Mouse (Mus musculus): ENCODE results near the gene Tbc1d24. TPM values are rescaled to one million over a fixed set of nuclear protein-coding genes. Genes with fewer than 3 reads are reported as not detected.
A peak's percentile ranks its signal among the peaks of the same experiment; 100 is the strongest.

The Tbc1d24 gene
- polyA plus RNA-seq, 1 experiment from 2014 or later = 24.6 TPM

DNA sequence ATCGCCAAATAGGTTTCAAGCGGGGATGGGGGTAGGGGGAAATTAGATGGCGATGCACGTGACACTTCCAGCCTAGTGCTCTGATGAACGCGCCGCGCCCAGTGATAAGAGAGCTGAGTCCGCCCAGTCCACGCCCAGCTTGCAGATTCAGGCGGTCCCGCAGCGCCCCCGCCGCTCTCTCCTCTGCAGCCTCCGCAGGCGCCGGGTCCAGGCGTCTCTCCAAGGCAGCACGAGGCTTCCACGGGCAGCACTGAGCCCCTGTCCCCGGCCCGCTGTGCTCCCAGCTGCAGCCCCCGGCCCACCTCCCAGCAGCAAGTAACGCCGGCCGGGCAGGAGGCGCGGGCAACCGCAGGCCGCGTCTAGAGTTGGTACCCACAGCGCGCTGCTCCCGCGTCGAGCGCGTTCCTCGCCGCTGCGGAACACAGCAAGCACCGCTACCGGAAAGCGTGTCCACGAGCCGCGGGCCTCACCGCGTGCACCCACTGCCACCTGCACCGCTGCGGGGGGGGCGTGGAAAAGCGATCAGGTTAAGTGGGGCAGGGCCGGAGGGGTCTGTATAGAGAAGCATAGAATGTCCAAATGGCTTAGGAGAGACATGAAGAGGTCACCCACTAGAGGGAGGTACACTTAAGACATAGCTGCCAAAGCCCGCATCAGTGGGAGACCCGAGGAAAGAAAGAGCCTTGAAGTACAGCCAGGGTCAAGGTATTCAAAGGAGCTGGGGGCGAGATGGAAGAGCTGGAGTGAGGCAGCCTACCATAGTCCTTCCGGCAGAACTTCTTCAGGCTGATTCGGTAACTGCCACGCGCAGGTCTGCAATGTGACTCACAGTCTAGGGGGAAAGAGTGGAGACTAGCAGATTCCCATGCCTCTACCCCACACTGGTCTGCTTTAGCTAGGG is 1.3 kb upstream of the Tbc1d24 start:
- WGBS = 5% methylated on average over 59 of the region's 62 CpGs

DNA sequence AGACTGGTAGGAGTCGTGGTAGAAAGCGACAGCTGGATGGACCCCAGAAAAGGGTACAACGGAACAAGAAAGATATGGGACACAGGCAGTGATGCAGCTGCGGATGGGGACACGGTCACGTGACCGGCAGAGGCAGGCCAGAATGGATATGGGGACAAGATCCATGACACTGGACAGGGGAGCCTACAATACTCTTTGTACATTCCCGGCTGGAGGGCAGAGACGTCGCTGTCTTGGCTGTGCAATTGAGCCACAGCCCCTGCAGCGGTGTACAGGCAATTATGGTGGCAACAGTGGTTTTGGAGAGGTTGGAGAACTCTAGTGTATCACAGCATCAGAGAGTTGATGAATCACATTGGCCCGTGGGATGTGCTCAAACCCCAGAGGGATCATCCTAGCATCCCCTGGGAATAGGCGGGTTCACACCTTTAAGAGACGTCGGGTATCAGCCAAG is 573 bp upstream of the Tbc1d24 start:
- peak; percentile 11 for ATAC-seq

More for the DNA sequence above, 1.3 kb upstream of the Tbc1d24 start:
- H3K4me1 ChIP-seq (replicated peaks; ENCODE audit: control insufficient read depth, insufficient read depth, low read length) = peaks cover 75% of the 10 kb centered on the region
- H3K9ac ChIP-seq (replicated peaks; ENCODE audit: low read depth, low read length) = peak overlapping the region; percentile 68
- no peaks in the 10 kb centered on the region for H3K36me3 ChIP-seq (ENCODE audit: control insufficient read depth, insufficient read depth)
- peak; percentile 25 for ATAC-seq
- no peaks in the 10 kb centered on the region for H3K9me3 ChIP-seq (ENCODE audit: control insufficient read depth, low read length)
- H3K4me2 ChIP-seq (ENCODE audit: low read length) = peak overlapping the region; percentile 96
- H3K27me3 ChIP-seq (replicated peaks; ENCODE audit: control insufficient read depth, insufficient read depth, low read length) = peaks cover 8% of the 10 kb centered on the region; the same call in 1 of the 2 replicates
- peak overlapping the region; percentile 44 for H3K27ac ChIP-seq (ENCODE audit: low read length)
- H3K4me3 ChIP-seq (replicated peaks; ENCODE audit: low read length) = peak overlapping the region; percentile 85

DNA sequence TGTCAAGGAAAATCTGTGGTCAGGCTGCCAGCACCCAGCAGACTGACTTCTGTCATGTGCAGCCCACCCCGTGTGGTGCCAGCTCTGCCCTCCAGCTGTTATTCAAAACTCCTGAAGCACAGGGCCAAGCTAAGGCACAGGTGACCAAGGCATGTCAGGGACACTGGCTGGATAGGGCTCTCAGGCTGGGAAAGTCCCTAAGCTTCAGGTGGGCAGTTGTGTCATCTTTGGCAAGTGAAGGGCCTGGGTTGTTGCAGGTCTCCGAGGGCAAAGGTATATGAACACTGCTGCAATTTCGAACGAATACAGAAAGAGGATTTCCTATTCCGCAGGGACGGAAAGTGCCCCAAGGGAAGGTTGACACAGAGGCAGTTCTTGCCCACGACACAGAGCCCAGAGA is 516 bp downstream of the Tbc1d24 start:
- H3K9ac ChIP-seq (replicated peaks; ENCODE audit: low read depth, low read length) = peak overlapping the region; percentile 87
- whole genome bisulfite sequencing = 5% methylated on average over 7 of the region's 7 CpGs
- H3K9me3 ChIP-seq (ENCODE audit: control insufficient read depth, low read length) = no peaks in the 10 kb centered on the region
- peaks cover 75% of the 10 kb centered on the region for H3K4me1 ChIP-seq (replicated peaks; ENCODE audit: control insufficient read depth, insufficient read depth, low read length)
- no peaks in the 10 kb centered on the region for H3K36me3 ChIP-seq (ENCODE audit: control insufficient read depth, insufficient read depth)
- H3K4me2 ChIP-seq (ENCODE audit: low read length) = peak overlapping the region; percentile 96
- no peak overlapping the region for H3K27ac ChIP-seq (ENCODE audit: low read length)
- peaks cover 8% of the 10 kb centered on the region; the same call in 1 of the 2 replicates for H3K27me3 ChIP-seq (replicated peaks; ENCODE audit: control insufficient read depth, insufficient read depth, low read length)
- no peak for ATAC-seq
- H3K4me3 ChIP-seq (replicated peaks; ENCODE audit: low read length) = peak overlapping the region; percentile 85

More for the DNA sequence above, 573 bp upstream of the Tbc1d24 start:
- WGBS = 7% methylated on average over 15 of the region's 15 CpGs
- H3K27ac ChIP-seq (ENCODE audit: low read length) = peak overlapping the region; percentile 62
- peak overlapping the region; percentile 85 for H3K4me3 ChIP-seq (replicated peaks; ENCODE audit: low read length)
- no peaks in the 10 kb centered on the region for H3K9me3 ChIP-seq (ENCODE audit: control insufficient read depth, low read length)
- H3K9ac ChIP-seq (replicated peaks; ENCODE audit: low read depth, low read length) = peak overlapping the region; percentile 68
- peaks cover 8% of the 10 kb centered on the region; the same call in 1 of the 2 replicates for H3K27me3 ChIP-seq (replicated peaks; ENCODE audit: control insufficient read depth, insufficient read depth, low read length)
- peak overlapping the region; percentile 96 for H3K4me2 ChIP-seq (ENCODE audit: low read length)
- peaks cover 69% of the 10 kb centered on the region for H3K4me1 ChIP-seq (replicated peaks; ENCODE audit: control insufficient read depth, insufficient read depth, low read length)
- no peaks in the 10 kb centered on the region for H3K36me3 ChIP-seq (ENCODE audit: control insufficient read depth, insufficient read depth)

DNA sequence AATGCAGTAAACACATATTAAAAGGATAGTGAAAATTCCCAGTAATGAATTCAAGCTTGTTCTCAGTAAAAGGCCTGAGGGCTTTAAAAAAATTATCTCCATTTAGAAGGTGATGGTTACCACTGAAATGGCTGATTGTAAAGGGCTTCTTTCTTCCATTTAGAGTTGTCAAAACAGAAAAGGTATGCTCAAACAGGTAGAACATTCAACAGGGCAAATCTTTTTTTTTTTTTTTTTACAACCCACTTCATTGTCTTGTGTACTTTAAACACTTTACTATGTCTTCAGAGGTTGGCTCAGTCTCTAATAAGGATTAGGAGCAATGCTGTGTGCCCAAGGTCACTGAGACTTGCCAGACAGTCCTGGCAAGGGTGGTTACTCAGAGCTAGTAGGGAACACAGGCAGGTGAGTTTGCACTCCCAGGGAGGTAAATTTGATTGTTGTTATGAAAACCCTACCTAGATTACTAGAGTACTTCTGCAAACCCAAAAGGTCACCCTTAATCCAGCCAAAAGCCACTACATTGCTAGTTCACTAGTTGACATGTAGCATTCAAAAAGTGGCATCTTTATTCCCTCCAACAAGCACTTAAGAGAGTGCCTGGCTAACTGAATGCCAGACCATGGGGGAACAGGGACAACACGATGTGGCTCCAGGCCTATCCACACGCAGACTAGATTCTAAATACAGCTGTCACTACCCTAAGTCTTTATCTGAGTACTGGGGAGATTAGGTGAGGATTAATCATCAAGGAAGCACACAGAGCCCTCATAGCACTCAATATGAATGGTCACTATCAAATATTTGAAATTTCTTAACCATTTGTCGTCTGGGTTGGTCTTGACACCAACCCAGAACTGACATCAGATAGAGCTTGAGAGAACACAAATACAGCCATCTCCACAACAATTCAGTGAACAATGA is 1.5 kb downstream of the Tbc1d24 start:
- H3K4me3 ChIP-seq (replicated peaks; ENCODE audit: low read length) = no peak overlapping the region
- WGBS = 72% methylated on average over 3 of the region's 3 CpGs
- H3K36me3 ChIP-seq (ENCODE audit: control insufficient read depth, insufficient read depth) = no peaks in the 10 kb centered on the region
- no peak overlapping the region for H3K27ac ChIP-seq (ENCODE audit: low read length)
- peak overlapping the region; percentile 96 for H3K4me2 ChIP-seq (ENCODE audit: low read length)
- peaks cover 72% of the 10 kb centered on the region for H3K4me1 ChIP-seq (replicated peaks; ENCODE audit: control insufficient read depth, insufficient read depth, low read length)
- no peak for ATAC-seq
- H3K9ac ChIP-seq (replicated peaks; ENCODE audit: low read depth, low read length) = no peak overlapping the region
- H3K27me3 ChIP-seq (replicated peaks; ENCODE audit: control insufficient read depth, insufficient read depth, low read length) = peaks cover 8% of the 10 kb centered on the region; the same call in 1 of the 2 replicates
- H3K9me3 ChIP-seq (ENCODE audit: control insufficient read depth, low read length) = no peaks in the 10 kb centered on the region

DNA sequence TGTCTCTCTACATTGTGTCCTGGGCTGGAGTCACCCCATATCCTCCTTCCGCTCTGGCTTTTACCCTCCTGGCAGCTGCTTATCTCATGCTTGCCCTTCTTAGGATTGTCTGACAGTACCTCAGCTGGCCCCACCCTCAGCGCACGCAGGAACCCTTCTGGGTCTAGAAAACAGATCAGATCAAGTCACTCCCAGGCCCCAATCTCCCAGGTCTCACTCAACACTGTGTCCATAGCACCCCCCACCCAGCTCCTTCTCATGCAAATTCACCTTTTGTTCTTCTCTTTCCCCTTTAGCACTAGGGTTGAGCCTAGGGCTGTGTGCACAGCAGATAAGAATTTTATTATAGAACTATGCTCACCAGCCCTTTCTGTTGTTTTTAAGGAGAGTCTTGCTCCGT is 2.3 kb downstream of the Tbc1d24 start:
- Histone ChIP-seq H3K9ac (replicated peaks; ENCODE audit: low read depth, low read length) (0 out of 2 replicates have a peak overlapping the region, but pooled peaks have one; percentile 8), H3K9me3 (ENCODE audit: control insufficient read depth, low read length) (no peaks in the 10 kb centered on the region), H3K4me1 (replicated peaks; ENCODE audit: control insufficient read depth, insufficient read depth, low read length) (peaks cover 64% of the 10 kb centered on the region), H3K27ac (ENCODE audit: low read length) (no peak overlapping the region), H3K27me3 (replicated peaks; ENCODE audit: control insufficient read depth, insufficient read depth, low read length) (peaks cover 7% of the 10 kb centered on the region; the same call in 1 of the 2 replicates), H3K4me2 (ENCODE audit: low read length) (peak overlapping the region; percentile 25), H3K36me3 (ENCODE audit: control insufficient read depth, insufficient read depth) (no peaks in the 10 kb centered on the region), H3K4me3 (replicated peaks; ENCODE audit: low read length) (no peak overlapping the region)
- no peak for ATAC-seq
- 48% methylated on average over 4 of the region's 4 CpGs for WGBS

DNA sequence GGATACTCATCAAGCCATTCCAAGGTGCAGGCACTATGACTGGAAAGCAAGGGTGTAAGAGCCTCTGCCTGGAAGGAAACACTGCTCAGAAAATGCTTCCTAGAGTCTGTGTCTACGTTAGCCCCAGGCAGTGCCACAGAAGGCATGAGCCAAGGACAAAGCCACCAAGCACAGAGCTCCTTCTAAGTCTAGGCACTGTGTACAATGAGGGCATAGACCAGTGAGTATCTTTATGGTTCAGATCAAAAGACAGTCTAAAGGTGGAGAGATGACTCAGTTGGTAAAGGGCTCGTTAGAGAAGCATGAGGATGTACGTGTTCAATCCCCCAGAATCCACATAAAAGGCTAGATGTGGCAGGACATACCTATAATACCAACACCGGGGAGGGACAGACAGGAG is 4.3 kb downstream of the Tbc1d24 start:
- WGBS = 64% methylated on average over 4 of the region's 4 CpGs
- Histone ChIP-seq H3K4me1 (replicated peaks; ENCODE audit: control insufficient read depth, insufficient read depth, low read length) (peaks cover 47% of the 10 kb centered on the region), H3K4me3 (replicated peaks; ENCODE audit: low read length) (no peak overlapping the region)

DNA sequence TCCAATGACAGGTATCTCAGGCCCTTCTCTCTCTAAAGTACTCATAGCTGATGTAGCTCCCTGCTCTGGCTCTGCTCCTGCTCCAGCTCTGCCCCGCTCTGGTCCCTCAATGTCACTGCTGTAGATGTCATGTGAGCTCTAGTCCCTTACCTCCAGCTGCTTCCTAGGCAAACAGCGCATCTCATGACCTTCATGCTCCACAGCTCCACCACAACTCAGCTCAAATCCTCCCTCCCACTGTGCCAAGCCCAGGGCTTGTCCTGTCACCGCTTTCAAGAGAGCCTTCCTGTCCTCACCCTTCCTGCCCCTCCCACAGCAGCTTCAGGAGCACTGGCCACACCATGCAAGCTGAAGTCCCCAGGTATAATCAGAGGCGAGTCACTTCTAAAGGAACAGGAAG is 5.6 kb downstream of the Tbc1d24 start:
- Histone ChIP-seq H3K36me3 (ENCODE audit: control insufficient read depth, insufficient read depth) (no peaks in the 10 kb centered on the region), H3K27ac (ENCODE audit: low read length) (no peak overlapping the region), H3K9ac (replicated peaks; ENCODE audit: low read depth, low read length) (no peak overlapping the region), H3K9me3 (ENCODE audit: control insufficient read depth, low read length) (no peaks in the 10 kb centered on the region), H3K4me1 (replicated peaks; ENCODE audit: control insufficient read depth, insufficient read depth, low read length) (peaks cover 39% of the 10 kb centered on the region), H3K4me3 (replicated peaks; ENCODE audit: low read length) (no peak overlapping the region), H3K4me2 (ENCODE audit: low read length) (no peak overlapping the region), H3K27me3 (replicated peaks; ENCODE audit: control insufficient read depth, insufficient read depth, low read length) (no peaks in the 10 kb centered on the region)
- 84% methylated on average over 4 of the region's 4 CpGs for WGBS
- no peak for ATAC-seq

More for the DNA sequence above, 4.3 kb downstream of the Tbc1d24 start:
- Histone ChIP-seq H3K36me3 (ENCODE audit: control insufficient read depth, insufficient read depth) (no peaks in the 10 kb centered on the region), H3K9ac (replicated peaks; ENCODE audit: low read depth, low read length) (no peak overlapping the region), H3K4me2 (ENCODE audit: low read length) (no peak overlapping the region), H3K9me3 (ENCODE audit: control insufficient read depth, low read length) (no peaks in the 10 kb centered on the region), H3K27me3 (replicated peaks; ENCODE audit: control insufficient read depth, insufficient read depth, low read length) (no peaks in the 10 kb centered on the region), H3K27ac (ENCODE audit: low read length) (no peak overlapping the region)
- no peak for ATAC-seq

DNA sequence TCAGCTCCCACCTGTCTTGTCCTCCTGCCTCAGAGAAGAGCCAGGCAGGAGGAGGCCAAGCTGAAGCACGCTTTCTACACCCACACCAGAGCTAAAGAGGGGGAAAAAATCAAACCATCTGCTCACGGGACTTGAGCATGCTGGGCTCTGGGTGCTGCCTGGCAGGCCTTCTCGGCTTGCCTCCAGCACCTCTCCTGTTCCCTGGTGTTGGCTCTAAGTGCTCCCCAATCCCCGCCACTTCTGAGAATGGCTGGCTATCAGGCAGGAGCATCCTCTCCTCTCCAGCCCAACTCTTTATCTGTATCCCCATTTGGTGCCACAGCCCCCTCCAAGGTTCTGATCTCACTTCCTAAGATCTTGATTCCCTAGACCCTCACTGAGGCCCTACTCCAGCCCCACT is 6.1 kb downstream of the Tbc1d24 start:
- 73% methylated on average over 4 of the region's 4 CpGs for WGBS
- Histone ChIP-seq H3K4me3 (replicated peaks; ENCODE audit: low read length) (no peak overlapping the region), H3K9me3 (ENCODE audit: control insufficient read depth, low read length) (no peaks in the 10 kb centered on the region), H3K4me2 (ENCODE audit: low read length) (no peak overlapping the region), H3K4me1 (replicated peaks; ENCODE audit: control insufficient read depth, insufficient read depth, low read length) (peaks cover 34% of the 10 kb centered on the region), H3K9ac (replicated peaks; ENCODE audit: low read depth, low read length) (no peak overlapping the region), H3K27me3 (replicated peaks; ENCODE audit: control insufficient read depth, insufficient read depth, low read length) (no peaks in the 10 kb centered on the region), H3K36me3 (ENCODE audit: control insufficient read depth, insufficient read depth) (no peaks in the 10 kb centered on the region), H3K27ac (ENCODE audit: low read length) (peak overlapping the region; percentile 77)
- peak; percentile 69 for ATAC-seq
